Mouse (Mus musculus) fibroblast of lung, adult 2 months (primary cell): ENCODE results near the gene Nup50.
A peak's percentile ranks its signal among the peaks of the same experiment; 100 is the strongest.
"Not testable (repeated sequence)": the region's sequence is repeated elsewhere in the genome, so short reads cannot be mapped to it uniquely, and the experiment has no call there.

Experiments used
- DNase-seq: peaks from one replicate; pipeline ENCODE4 v3.0.0-alpha.2; 2011; ENCODE audit warnings: low read depth

The Nup50 gene

GRCm38 (mm10) chr15:84922884-84923507 is at the start of gene Nup50:
Gene Nup50 (plus strand): TSS chr15:84923411.
- peak; percentile 96 for DNase-seq

DNA sequence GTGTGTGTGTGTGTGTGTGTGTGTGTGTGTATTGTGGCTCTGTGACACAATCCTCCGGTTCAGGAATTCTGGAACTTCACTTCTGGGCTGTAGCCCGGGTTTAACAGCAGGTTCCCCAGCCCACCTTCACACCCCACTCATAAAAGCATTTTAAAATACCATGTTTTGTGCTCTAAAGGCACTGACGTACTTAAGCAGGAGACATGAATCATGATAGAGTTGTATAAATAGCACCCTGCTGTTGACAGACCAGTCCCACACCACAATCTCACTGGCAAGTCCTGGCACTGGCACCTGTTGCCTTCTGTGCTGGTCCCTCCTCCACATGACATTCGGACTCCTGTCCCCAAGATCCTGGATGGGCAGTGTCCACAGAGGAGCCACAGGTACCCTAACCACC is 49.3 kb upstream of the Nup50 start:
- DNase-seq = no peak

- no peak for DNase-seq
Observed at GRCm38 (mm10) chr15:84877029-84877815, 46.0 kb upstream of the Nup50 start.

DNA sequence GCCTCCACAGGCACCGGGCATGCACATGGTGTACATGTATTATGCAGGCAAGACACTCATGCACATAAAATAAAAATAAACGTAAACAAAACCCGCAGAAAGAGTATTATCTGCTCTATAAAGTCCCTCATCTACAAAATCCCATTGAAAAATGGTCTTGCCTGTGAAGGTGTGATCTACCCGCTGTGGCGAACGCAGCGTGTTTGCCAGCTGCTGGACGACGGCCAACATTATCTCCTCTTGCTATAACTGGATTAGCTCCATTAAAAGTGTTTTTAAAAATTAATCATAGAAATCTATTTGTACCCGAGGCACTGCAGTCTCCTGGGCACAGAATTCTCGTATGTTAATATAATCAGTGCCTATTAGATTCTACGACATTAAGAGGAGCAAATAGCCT is 35.1 kb upstream of the Nup50 start:
- DNase-seq = no peak

DNA sequence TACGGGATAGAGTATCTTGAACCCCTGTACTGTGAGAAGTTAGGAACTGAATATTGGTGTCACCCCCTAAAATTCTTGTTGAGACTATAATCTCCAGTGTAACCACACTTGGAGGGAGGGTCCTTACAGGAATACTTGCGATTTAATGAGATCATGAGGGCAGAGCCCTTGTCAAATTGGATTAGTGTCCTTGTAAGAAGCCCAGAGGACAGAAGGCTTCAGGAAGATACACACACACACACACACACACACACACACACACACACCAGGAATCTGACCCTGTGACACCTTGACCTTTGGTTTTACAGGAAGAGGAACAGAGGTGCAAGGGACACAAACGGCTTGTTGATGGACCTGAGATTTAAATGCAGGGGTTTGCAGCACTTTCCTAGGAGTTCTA is 32.0 kb upstream of the Nup50 start:
- DNase-seq = no peak

- DNase-seq = peak; percentile 13
Observed at GRCm38 (mm10) chr15:84891658-84892057, 31.6 kb upstream of the Nup50 start.

DNA sequence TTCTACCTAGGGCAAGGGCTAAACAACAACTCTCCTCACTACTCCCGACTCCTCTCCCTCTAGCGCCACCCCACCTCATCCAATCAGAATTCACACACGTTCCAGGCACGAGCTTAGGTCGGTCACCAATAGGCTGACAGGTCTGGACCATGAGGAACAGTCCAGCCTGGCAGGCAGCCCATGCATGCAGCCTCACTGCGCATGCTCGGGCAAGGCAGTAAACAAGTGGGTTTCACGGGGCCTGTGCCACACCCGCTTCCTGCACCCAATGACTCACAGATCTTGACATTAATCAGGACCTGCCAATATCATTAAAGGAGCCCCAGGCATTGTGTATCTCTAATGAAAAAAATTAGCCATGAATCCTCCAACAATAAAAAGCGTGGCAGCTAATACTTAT is 27.0 kb upstream of the Nup50 start:
- not testable (repeated sequence) for DNase-seq

DNA sequence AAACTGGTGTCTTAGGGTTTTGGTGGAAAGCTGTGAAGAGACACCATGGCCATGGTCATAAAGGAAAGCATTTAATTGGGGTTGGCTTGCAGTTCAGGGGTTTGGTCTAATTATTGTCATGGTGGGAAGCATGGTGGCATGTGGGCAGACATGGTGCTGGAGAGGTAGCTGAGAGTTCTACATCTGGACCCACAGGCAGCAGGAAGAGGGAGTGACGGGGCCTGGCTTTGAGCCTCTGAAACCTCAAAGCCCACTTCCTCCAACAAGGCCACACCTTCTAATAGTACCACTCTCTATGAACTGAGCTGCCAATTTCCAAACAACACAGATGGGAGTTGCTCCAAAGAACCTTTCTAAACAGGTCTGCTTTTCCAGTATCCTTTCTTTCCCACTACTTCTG is 26.5 kb upstream of the Nup50 start:
- no peak for DNase-seq

DNA sequence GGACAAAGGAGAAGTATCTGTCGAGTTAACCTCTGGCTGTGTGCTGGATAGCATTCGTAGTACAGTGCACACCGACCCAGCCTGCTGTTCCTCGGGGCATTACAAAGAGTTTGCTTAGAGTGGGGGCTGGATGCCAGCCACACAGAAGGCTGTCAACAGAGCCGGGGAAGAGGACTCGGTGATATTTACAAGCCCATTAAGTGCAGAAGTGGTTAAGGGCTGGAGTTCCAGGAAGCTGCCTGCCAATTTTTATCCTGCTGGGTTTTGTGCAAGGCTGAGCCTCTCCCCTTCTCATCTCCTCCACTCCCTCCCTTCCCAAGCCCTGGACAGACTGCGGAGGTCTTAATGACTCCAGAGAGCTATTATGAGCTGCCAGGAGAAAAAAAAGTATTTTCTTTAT is 25.1 kb upstream of the Nup50 start:
- DNase-seq = no peak

- no peak for DNase-seq
Observed at GRCm38 (mm10) chr15:84903843-84904385, 19.3 kb upstream of the Nup50 start.

DNA sequence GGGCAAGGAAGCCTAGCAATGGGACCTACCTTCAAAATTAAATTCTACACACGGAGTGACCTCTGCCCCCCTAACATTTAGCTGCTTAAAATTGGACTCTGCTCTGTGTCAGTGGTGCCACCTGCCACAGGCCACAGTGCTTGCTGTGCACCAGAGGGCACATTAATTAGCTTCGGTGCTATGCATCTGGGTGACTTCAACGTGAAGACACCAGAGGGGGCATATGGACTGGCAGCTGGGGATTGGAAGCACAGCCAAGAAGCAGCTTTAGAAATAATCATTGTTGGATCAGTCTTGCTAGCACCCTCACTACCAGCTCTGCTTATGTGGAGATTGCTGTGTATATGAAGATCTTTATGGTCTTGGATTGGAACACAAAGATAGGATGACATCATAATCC is 10.0 kb upstream of the Nup50 start:
- DNase-seq = no peak

DNA sequence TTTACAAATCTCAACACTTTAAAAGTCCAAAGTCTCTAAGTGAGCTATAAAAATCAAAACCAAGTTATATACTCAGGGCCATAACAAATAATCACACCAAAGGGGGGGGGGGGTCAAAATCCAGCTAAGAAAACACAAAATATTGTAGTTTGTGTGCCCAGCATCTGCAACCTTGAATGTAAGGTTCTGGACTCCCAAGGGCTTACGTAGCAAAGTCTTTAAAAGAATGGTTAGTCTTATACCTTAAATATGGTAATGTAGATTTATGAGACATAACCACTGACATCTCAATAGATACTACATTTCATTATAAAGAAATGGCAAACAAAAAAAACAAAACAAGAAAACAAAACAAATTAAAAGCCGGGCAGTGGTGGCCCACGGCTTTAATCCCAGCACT is 3.3 kb upstream of the Nup50 start, which contains the start of gene Gm29666:
Gene Gm29666, minus strand, starts transcription at position 101 of the 400 bp plus-strand sequence.
- DNase-seq = no peak

DNA sequence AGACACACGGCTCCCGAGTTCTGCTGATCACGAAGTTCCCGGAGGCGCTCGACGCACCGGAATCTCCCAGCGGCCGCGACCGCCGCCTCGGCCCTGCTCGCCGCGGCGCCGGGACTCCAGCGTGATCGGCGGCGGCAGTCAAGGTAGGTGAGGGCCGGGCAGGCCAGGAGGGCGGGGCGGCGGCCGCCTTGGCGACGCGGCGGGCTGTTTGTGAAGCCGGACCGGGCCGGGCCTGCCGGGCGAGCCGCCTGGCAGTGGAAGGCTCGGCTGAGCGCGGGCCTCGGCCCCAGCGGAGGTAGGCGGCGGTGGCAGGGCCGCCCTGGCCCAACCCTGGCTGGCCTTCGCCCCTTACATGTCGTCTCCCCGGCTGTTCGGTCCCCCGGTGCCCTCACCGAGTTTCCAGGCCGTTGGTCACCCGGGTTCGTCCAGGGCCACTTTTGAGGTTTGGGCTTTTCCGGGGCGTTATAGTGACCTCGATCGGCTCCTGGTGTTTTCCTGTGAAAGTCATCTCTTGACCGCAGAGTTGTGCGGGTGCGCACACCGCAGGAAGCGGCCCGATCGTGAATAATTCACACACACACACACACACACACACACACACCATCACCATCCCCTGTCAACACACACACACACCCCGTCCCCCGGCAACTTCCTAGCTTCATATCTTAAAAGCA is 434 bp downstream of the Nup50 start:
- no peak for DNase-seq

DNA sequence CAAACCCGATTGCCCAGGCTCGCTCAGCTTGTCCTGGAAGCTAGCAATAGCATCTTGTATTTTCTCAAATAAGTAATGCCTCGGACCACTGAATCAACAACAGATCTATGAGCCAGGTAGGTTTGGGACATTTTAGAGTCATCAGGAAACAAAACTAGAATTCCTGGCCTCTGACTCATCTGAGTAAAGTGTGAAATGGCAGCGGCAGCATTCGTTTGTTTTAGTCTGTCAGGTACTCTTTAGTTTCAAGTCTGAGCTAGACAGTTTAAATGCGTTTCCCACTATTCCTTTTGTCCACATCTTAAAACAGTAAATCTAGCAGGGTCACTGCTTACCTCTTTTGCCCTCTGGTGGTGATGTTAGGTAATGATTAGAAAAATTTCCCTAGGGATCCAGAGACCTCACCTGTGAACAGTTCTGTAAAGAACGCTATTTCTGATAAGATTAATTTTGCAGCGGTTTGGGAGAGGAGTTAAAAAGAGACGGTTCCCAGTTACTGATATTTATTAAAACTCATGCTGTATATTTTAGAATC is 1.6 kb downstream of the Nup50 start:
- DNase-seq = no peak

- DNase-seq = no peak
Observed at GRCm38 (mm10) chr15:84925495-84926018, 2.3 kb downstream of the Nup50 start.

GRCm38 (mm10) chr15:84932351-84932750 is 9.1 kb downstream of the Nup50 start:
- no peak for DNase-seq

DNA sequence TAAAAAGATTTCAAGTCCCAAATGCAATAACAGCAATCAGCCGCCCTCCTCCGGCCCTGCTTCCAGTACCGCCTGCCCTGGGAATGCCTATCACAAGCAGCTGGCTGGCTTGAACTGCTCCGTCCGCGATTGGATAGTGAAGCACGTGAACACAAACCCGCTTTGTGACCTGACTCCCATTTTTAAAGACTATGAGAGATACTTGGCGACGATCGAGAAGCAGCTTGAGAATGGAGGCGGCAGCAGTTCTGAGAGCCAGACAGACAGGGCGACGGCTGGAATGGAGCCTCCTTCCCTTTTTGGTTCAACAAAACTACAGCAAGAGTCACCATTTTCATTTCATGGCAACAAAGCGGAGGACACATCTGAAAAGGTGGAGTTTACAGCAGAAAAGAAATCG is 11.7 kb downstream of the Nup50 start:
- no peak for DNase-seq

DNA sequence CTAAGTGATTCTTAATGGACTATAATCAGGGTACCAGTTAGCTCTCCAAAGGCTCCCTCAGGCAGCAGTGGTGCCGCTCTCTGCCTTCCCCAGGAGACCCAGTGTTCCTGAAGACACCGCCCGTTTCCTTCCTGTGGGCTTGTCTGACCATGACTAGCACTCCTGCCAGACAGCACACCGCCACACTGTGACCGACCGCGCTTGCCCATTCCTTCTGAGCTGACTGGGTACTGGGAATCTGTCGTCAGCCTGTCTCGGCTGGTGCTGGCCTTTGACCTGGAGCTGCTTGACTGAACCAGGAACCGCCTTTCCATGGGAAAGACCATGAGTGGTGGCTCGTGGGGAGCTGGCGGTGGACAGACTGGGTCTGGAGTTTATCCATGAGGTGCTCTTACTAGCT is 16.9 kb downstream of the Nup50 start:
- no peak for DNase-seq

DNA sequence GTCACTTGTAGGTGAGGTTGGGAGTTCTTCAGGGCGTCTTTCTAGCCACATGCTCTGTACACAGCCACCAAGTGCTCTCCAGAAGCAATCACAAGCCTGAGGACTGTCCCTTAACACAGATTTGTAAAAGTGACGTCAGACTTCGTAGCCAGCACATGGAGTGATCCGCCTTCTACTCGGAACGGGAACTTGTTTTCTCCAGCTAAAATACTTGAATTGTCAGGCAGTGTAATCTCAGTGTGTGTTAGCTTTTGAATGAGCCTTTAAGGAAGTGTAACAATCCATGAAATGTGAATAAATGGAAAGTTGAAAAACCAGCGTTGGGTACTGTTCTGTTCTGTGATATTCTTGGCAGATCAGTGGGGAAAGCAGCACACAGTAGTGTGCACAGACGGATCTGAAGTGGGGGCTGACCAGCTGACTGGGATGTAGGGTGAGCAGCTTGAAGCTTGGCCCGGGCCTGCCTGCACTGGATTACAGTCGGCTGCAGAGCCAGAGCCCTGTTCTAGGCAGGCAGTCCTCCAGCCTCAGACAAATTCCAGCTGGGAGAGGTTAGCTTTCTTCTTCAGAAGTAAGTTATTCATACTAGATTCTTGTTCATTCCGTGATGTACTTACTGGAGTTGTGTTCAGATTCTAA is 19.6 kb downstream of the Nup50 start:
- no peak for DNase-seq

DNA sequence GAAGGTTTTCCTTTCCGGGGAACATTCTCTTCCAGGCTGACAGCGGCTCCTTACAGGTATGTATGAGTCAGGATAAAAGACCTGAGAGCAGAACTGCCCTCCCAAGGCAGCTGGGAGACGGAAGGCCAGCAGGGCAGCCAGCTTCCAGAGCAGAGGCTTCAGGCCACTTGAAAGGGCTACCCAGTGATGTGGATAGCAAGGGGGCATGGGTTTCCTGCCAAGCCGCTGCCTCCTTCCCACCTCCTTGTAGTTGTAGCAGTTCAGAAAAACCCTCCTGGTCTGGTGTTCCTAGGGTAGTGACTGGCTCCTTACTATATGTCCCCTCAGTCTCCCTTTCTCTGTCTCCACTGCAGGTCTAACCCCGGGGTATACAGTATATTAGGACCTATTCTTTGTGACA is 21.1 kb downstream of the Nup50 start:
- no peak for DNase-seq

- no peak for DNase-seq
Observed at GRCm38 (mm10) chr15:84948990-84949389, 25.8 kb downstream of the Nup50 start.

DNA sequence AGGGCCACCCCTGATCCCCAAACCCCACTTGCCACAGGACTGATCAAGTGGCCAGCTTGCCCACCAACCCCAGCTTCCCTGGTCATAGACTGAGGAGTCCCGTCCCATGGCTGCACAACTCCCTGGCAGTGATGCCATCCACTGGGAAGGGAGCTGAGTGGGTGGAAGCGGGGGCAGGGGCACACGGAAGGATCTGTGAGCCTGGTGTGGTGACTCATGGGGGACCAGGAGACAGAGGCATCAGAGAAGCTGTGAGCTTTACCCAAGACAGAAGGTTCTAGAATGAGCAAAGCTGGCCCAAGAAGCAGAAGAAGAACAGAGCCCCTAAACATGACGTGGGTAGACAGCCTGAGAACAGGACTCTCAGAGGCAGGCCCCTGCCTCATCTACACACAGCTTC is 26.8 kb downstream of the Nup50 start:
- DNase-seq = no peak
